Mouse (Mus musculus) hindbrain, embryonic 15.5 days (tissue): ENCODE data around the gene Anxa6. TPM values are rescaled to one million over a fixed set of nuclear protein-coding genes. Genes with fewer than 3 reads are reported as not detected.

Source experiments
- ATAC-seq: fragments of 200-750 bp; cut with Nextera tagmentation; 2 replicates; pipeline ENCODE4 v1.8.0; 2017; ENCODE audit warnings: low read depth, moderate number of reproducible peaks, moderate TSS enrichment; ENCODE audit not compliant: low FRiP score
- H3K27ac ChIP-seq: fragments of 300-500 bp; sonication (generic); replicated peaks from 2 replicates; pipeline ENCODE4 v1.5.1; 2015; ENCODE audit warnings: mild to moderate bottlenecking, inconsistent platforms
- H3K27me3 ChIP-seq: fragments of 300-500 bp; sonication (generic); 2 replicates; pipeline ENCODE4 v1.6.1; 2015; ENCODE audit warnings: control low read depth, inconsistent platforms
- H3K36me3 ChIP-seq: fragments of 300-500 bp; sonication (generic); 2 replicates; pipeline ENCODE4 v1.6.1; 2015; ENCODE audit warnings: control low read depth, inconsistent platforms
- H3K4me1 ChIP-seq: fragments of 300-500 bp; sonication (generic); replicated peaks from 2 replicates; pipeline ENCODE4 v1.6.1; 2015; ENCODE audit warnings: control low read depth, inconsistent platforms
- H3K4me2 ChIP-seq: fragments of 300-500 bp; sonication (generic); 2 replicates; pipeline ENCODE4 v1.6.1; 2015; ENCODE audit warnings: moderate library complexity, mild to moderate bottlenecking, inconsistent platforms
- H3K4me3 ChIP-seq: fragments of 300-500 bp; sonication (generic); 2 replicates; pipeline ENCODE4 v1.5.1; 2015; ENCODE audit warnings: mild to moderate bottlenecking, inconsistent platforms
- H3K9ac ChIP-seq: fragments of 300-500 bp; sonication (generic); 2 replicates; pipeline ENCODE4 v1.6.1; 2015; ENCODE audit warnings: inconsistent platforms
- H3K9me3 ChIP-seq: fragments of 300-500 bp; sonication (generic); 2 replicates; pipeline ENCODE4 v1.6.1; 2016; ENCODE audit warnings: control low read depth, inconsistent platforms
- WGBS: fragments of 180-500 bp; shearing (Covaris S2); methylation state at CpG from one replicate; pipeline ENCODE4 v1.1.7; 2015; 5-methylcytosine and 5-hydroxymethylcytosine counted together
- polyA plus RNA-seq: library from polyadenylated mRNA; unstranded; fragments of >200 nt; fragmentation: Nextera tagmentation; extraction: Ambion mirVana; gene quantifications from 2 replicates; pipeline ENCODE4 v1.2.1, GENCODE M21; 2015

Anxa6 gene
- polyA plus RNA-seq, 1 experiment from 2014 or later = 58.4 TPM

DNA sequence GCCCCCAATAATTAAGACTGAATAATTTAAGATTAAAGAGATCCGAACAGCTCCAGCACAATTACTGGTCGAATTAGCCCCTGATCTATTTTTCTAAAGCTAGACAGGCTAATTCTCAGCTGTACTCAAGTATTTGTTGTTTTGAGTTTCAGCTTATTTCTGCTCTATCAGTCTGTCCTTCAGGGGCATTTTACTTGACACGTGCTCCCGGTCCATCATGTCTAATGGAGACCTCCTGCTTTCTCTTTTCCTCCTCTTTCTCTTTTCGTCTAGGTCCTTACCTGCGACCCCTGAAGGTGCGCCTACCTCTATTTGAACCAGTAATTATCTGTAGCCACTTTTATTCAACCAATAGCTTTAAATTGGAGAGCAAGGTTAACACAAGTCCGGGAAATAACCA, 78.5 kb downstream of the Anxa6 start:
- Histone ChIP-seq H3K4me1 (peaks cover 18% of the 10 kb centered on the region), H3K9ac (no peak overlapping the region), H3K4me3 (no peak overlapping the region), H3K36me3 (no peaks in the 10 kb centered on the region), H3K27me3 (no peaks in the 10 kb centered on the region), H3K9me3 (no peaks in the 10 kb centered on the region), H3K27ac (no peak overlapping the region), H3K4me2 (peak overlapping the region; percentile 26)
- WGBS = 81% methylated on average over 8 of the region's 8 CpGs
- ATAC-seq = no peak

DNA sequence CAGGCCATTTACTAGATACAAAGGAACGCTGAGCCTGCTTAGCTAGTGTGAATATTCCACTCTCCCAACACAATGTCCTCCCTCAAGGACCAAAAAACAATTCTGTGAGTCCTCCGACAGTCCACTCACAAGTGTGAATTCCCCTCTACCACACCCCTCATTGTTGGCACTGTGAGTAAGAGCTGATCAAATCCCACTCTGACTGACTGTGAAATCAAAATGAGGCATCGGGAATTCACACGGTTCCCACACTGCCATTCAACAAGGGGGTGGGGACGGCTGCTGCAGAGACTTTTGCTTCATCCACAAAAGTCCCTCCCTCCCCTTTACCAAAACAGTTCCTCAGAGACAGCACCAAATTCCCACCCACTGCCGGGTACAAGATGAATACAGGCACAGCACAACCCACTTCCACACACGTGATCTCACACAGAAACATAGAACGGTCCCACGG, 79.2 kb downstream of the Anxa6 start:
- Histone ChIP-seq H3K27ac (no peak overlapping the region), H3K4me1 (peaks cover 18% of the 10 kb centered on the region), H3K36me3 (no peaks in the 10 kb centered on the region), H3K9me3 (no peaks in the 10 kb centered on the region), H3K4me2 (peak overlapping the region; percentile 26), H3K4me3 (no peak overlapping the region), H3K27me3 (no peaks in the 10 kb centered on the region), H3K9ac (peak overlapping the region; percentile 4; the same call in 1 of the 2 replicates)
- ATAC-seq = no peak
- 19% methylated on average over 9 of the region's 9 CpGs for WGBS

DNA sequence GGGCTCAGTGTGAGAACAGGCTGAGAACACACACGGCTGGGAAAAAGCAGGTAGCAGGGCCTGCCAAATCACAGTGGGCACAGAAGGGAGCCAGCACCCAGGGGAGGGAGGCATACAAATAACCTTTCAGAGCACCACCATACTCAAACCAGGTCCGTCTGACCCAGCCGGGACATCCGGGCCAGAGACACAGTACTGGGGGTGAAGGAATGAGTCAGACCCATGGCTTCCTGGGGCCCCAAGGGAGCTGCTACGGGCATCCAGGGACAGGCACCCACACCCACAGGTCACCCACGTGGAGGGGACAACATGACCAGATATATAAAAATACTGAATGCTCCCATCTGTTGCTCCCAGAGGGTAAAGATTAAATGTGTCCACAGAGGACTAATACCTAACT, 80.6 kb downstream of the Anxa6 start:
- H3K4me1 ChIP-seq = peaks cover 18% of the 10 kb centered on the region
- no peak overlapping the region for H3K27ac ChIP-seq
- H3K4me2 ChIP-seq = no peak overlapping the region
- no peaks in the 10 kb centered on the region for H3K27me3 ChIP-seq
- no peak overlapping the region for H3K4me3 ChIP-seq
- no peak for ATAC-seq
- WGBS = 83% methylated on average over 6 of the region's 6 CpGs
- no peaks in the 10 kb centered on the region for H3K36me3 ChIP-seq
- no peaks in the 10 kb centered on the region for H3K9me3 ChIP-seq
- H3K9ac ChIP-seq = no peak overlapping the region

DNA sequence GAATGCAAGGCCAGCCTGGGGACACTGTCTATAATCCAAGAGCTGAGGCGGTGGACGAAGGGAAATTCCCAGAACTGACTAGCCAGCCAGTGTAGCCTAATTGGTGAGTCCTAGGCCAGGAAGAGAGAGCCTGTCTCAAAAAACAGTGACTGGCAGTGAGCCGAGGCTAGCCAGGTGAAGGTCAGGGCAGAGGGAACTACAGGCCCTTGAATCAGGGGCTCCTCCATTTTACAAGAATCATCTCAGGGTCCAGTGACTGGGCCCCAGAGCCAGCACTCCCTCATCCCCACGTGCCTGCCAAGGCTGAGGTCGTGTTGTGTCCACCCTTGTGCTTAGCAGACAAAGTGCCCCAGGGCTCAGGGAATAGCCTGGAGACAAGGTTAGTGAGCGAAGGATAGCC, 82.6 kb downstream of the Anxa6 start:
- 86% methylated on average over 6 of the region's 6 CpGs for WGBS
- no peaks in the 10 kb centered on the region for H3K36me3 ChIP-seq

DNA sequence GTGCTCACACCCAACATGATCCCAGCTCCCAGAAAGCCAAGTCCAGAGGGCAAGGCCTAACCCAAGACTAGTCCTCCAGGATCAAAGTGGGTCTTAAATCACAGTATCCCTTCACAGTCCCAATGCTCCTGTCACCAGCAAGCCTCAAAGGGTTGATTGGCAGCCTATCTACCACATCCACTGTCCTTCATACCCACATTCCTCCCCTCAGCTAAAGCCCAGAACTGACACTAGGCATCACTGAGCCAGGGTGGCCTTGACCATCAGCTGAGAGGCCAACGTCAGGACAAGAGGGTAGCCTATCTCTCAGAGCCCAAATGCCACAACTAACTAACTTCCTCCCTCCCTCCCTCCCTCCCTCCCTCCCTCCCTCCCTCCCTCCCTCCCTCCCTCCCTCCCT, 83.5 kb downstream of the Anxa6 start:
- no peak overlapping the region for H3K4me3 ChIP-seq
- ATAC-seq = no peak
- 83% methylated on average over 1 of the region's 1 CpGs for WGBS
- H3K27ac ChIP-seq = no peak overlapping the region
- no peaks in the 10 kb centered on the region for H3K9me3 ChIP-seq
- H3K27me3 ChIP-seq = no peaks in the 10 kb centered on the region
- H3K36me3 ChIP-seq = no peaks in the 10 kb centered on the region
- H3K9ac ChIP-seq = no peak overlapping the region
- H3K4me1 ChIP-seq = peaks cover 11% of the 10 kb centered on the region
- no peak overlapping the region for H3K4me2 ChIP-seq

More for the DNA sequence above, 82.6 kb downstream of the Anxa6 start:
- Histone ChIP-seq H3K4me2 (no peak overlapping the region), H3K27ac (no peak overlapping the region), H3K27me3 (no peaks in the 10 kb centered on the region), H3K9ac (no peak overlapping the region), H3K4me3 (no peak overlapping the region), H3K9me3 (no peaks in the 10 kb centered on the region), H3K4me1 (peaks cover 18% of the 10 kb centered on the region)
- ATAC-seq = no peak

DNA sequence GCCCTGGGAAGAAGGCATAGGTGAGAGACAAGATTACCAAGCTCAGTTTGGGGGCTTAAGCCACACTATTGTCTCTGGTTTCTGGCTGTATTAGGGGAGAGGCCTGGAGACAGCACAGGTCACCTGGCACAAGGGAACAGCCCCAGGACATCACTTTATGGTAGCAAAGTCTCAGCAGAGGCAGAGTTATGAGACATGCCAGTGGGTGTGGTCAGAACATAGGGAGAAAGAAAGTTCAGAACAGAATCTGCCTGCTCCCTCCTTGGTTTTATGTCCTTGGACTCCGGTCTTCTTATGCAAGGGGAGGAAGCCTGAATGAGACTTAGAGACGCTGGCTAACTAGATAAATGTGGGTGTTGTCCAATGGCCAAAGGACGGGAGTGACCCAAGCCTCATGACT, 88.5 kb downstream of the Anxa6 start:
- 92% methylated on average over 3 of the region's 3 CpGs for WGBS
- no peaks in the 10 kb centered on the region for H3K36me3 ChIP-seq
- H3K4me2 ChIP-seq = no peak overlapping the region
- no peaks in the 10 kb centered on the region for H3K4me1 ChIP-seq
- H3K9me3 ChIP-seq = no peaks in the 10 kb centered on the region
- H3K27ac ChIP-seq = no peak overlapping the region
- no peaks in the 10 kb centered on the region for H3K27me3 ChIP-seq
- no peak for ATAC-seq
- H3K9ac ChIP-seq = no peak overlapping the region
- no peak overlapping the region for H3K4me3 ChIP-seq

DNA sequence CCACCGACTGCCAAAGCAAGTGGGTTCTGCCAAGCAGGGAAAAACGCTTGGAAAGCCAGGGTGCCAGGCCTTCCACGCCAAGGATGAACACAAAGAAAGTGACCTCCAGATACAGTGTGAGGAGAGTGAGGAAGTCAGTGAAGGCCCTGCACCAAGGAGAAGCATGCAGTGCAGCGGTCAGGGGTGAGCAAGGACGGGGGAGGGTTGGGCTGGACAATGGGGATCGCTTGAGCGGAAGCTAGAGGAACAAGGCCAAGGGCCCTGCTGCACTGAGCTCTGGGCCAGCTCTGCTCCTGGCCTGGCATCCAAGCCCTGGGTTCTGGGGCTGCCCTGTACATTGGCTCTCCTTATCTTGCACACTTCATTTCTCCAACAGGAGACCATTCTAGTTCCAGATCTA, 93.2 kb downstream of the Anxa6 start:
- Histone ChIP-seq H3K9ac (no peak overlapping the region), H3K27me3 (no peaks in the 10 kb centered on the region), H3K4me2 (no peak overlapping the region), H3K4me3 (no peak overlapping the region), H3K27ac (no peak overlapping the region), H3K4me1 (0 out of 2 replicates have a peak, but pooled peaks cover 4% of the 10 kb centered on the region), H3K9me3 (no peaks in the 10 kb centered on the region), H3K36me3 (no peaks in the 10 kb centered on the region)
- WGBS = 68% methylated on average over 7 of the region's 7 CpGs
- ATAC-seq = no peak

DNA sequence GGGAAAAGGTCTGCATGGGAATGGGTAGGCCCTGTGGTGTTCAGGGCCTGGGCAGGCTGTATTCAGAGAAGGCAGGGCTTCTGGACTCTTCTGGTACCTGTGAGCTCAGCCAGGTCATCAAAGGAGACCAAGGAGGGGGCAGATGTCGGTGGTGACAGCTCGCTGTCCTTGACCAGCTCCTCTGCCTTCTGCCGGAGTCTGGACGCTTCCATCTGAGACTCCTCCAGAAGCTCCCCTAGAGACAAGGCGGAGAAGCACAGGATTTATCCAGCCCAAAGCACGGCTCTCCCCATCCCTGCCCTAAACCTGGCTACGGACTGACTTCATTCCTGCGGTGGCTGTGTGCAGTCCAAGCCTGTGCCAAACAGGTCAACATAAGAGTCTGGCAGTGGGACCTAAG, 93.7 kb downstream of the Anxa6 start:
- 94% methylated on average over 8 of the region's 8 CpGs for WGBS
- no peak overlapping the region for H3K27ac ChIP-seq
- no peak overlapping the region for H3K4me3 ChIP-seq
- H3K9me3 ChIP-seq = no peaks in the 10 kb centered on the region
- no peak overlapping the region for H3K4me2 ChIP-seq
- no peaks in the 10 kb centered on the region for H3K27me3 ChIP-seq
- no peak for ATAC-seq
- H3K9ac ChIP-seq = no peak overlapping the region
- no peaks in the 10 kb centered on the region for H3K36me3 ChIP-seq
- 0 out of 2 replicates have a peak, but pooled peaks cover 4% of the 10 kb centered on the region for H3K4me1 ChIP-seq

DNA sequence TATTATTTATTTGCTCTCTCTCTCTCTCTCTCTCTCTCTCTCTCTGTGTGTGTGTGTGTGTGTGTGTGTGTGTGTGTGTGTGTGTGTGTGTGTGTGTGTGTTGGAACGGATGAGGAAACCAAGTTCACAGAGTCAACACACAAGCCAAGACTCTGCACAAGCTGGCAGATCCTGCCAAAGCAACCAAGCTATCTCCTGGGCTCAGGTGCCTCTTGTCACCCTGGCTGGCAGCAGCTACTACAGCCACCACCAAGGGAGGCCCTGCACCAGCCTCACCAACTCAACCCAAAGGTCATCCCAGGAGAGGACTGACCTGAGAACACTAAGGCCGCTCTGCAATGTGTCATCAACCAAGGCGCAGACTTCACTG, 96.5 kb downstream of the Anxa6 start:
- no peaks in the 10 kb centered on the region for H3K9me3 ChIP-seq
- no peak for ATAC-seq
- 0 out of 2 replicates have a peak, but pooled peaks cover 4% of the 10 kb centered on the region for H3K4me1 ChIP-seq
- no peak overlapping the region for H3K4me2 ChIP-seq
- no peaks in the 10 kb centered on the region for H3K27me3 ChIP-seq
- H3K27ac ChIP-seq = no peak overlapping the region
- WGBS = 80% methylated on average over 3 of the region's 3 CpGs
- H3K36me3 ChIP-seq = no peaks in the 10 kb centered on the region
- H3K9ac ChIP-seq = no peak overlapping the region
- no peak overlapping the region for H3K4me3 ChIP-seq

DNA sequence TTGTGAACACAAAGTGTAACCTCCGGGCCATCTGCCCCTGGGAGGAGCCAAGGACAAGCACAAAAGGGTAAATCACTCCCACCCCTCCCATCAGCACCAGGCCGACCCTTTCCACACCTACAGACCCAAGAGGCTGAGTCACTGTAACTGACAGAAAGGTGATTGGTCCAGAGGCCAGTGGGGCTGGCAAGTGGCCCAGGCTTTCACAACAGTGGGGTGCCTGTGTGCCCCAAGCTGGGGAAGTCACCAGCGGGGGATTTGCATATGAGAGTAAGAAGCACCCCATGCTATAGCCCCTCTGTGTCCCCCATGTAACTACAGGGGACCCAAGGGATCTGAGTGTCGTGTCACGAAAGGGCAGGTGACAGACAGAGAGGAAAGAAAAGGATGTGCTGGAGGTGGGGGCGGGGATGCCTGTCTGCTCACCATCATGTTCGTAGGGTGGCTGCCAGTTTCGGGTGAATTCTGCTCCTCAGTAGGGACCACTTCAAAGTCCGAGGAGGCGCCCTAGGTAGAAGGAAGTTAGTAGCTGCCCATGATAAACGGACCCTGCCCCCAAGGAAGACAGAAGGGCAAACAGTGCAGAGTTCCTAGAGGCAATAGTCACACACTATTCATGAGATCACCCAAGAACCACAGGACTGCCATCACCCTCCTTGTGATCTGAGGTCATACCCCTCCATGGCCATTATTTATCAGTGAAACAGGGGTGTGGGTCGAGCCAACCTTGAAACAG, 97.0 kb downstream of the Anxa6 start:
- H3K9ac ChIP-seq = no peak overlapping the region
- WGBS = 40% methylated on average over 12 of the region's 12 CpGs
- ATAC-seq = no peak
- no peak overlapping the region for H3K27ac ChIP-seq
- no peak overlapping the region for H3K4me3 ChIP-seq
- no peaks in the 10 kb centered on the region for H3K36me3 ChIP-seq
- H3K9me3 ChIP-seq = no peaks in the 10 kb centered on the region
- H3K4me1 ChIP-seq = 0 out of 2 replicates have a peak, but pooled peaks cover 4% of the 10 kb centered on the region
- H3K27me3 ChIP-seq = no peaks in the 10 kb centered on the region
- no peak overlapping the region for H3K4me2 ChIP-seq

DNA sequence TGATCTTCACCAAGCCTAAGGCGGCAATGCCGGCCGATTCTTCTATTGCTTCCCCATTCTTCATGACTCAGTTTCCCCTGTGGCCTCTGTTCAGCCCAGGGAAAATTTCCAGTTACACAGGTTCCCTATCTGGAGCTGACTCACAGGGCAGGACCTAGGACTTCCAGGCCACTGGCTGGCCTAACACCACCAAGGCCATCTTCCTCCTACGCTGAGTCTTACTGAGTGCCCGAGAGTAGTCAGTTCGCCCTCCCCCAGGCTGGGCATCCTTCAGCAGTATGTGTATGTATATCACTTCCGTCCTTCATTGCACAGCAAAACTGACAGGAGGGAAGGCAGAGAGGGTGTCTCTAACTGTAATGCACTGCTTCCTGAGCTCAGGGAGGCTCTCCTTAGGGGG, 99.0 kb downstream of the Anxa6 start:
- no peak overlapping the region for H3K4me2 ChIP-seq
- H3K27ac ChIP-seq = no peak overlapping the region
- ATAC-seq = no peak
- 0 out of 2 replicates have a peak, but pooled peaks cover 4% of the 10 kb centered on the region for H3K4me1 ChIP-seq
- no peak overlapping the region for H3K4me3 ChIP-seq
- WGBS = 96% methylated on average over 7 of the region's 7 CpGs
- H3K27me3 ChIP-seq = no peaks in the 10 kb centered on the region
- no peaks in the 10 kb centered on the region for H3K9me3 ChIP-seq
- H3K9ac ChIP-seq = no peak overlapping the region
- H3K36me3 ChIP-seq = no peaks in the 10 kb centered on the region

DNA sequence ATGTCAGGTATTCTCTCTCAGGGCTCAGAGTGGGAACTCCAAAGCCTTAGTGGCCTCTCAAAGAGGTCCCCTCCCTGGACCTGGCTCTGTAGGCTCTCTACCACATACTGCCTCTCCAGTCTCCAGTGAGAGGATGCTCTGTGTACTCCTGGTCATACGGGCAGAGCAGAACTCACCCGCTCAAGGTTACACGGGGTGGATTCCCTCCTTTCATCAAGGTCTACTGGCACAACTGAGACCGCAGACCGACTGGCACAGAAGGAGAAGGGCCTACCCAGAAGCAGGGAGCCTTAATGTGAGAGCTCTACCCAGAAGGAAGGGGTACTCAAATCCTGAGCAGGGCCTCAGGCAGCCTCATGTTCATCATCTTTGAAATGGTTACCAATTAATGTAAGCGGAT, 100.7 kb downstream of the Anxa6 start:
- Histone ChIP-seq H3K4me2 (no peak overlapping the region), H3K4me3 (no peak overlapping the region), H3K4me1 (0 out of 2 replicates have a peak, but pooled peaks cover 4% of the 10 kb centered on the region), H3K9ac (no peak overlapping the region), H3K27me3 (no peaks in the 10 kb centered on the region), H3K27ac (no peak overlapping the region), H3K36me3 (peaks cover 7% of the 10 kb centered on the region; the same call in 1 of the 2 replicates), H3K9me3 (no peaks in the 10 kb centered on the region)
- 93% methylated on average over 6 of the region's 6 CpGs for WGBS
- no peak for ATAC-seq
